Mouse (Mus musculus): Measurements from ENCODE around the gene Insl5. TPM values are rescaled to one million over a fixed set of nuclear protein-coding genes. Genes with fewer than 3 reads are reported as not detected.

Gene Insl5
- polyA plus RNA-seq, 1 experiment = not detected

GRCm38 (mm10) chr4:102969599-102969998 is 57.0 kb downstream of the Insl5 start:
- Histone ChIP-seq H3K27me3 (ENCODE audit: control insufficient read depth, insufficient read depth, low read length, poor library complexity, severe bottlenecking) (no peaks in the 10 kb centered on the region; the same call in 1 of the 2 replicates), H3K9me3 (replicated peaks; ENCODE audit: control insufficient read depth, insufficient read depth, low read length, poor library complexity, severe bottlenecking) (no peaks in the 10 kb centered on the region), H3K4me3 (ENCODE audit: low read depth, low read length) (no peak overlapping the region), H3K36me3 (ENCODE audit: control insufficient read depth, insufficient read depth, low read length, poor library complexity, severe bottlenecking) (no peaks in the 10 kb centered on the region), H3K9ac (ENCODE audit: low read depth, poor library complexity, severe bottlenecking) (no peak overlapping the region), H3K27ac (ENCODE audit: insufficient read depth, low read length) (no peak overlapping the region), H3K4me1 (ENCODE audit: control insufficient read depth, insufficient read depth, low read length) (no peaks in the 10 kb centered on the region)
- no peak for TF ChIP-seq EP300 (IDR thresholded peaks at IDR 0.05; ENCODE audit: insufficient read depth, low read depth, low read length)
- TF ChIP-seq CTCF (IDR thresholded peaks at IDR 0.05; ENCODE audit: low read depth, low read length) = no peak
- no peak for TF ChIP-seq POLR2A (IDR thresholded peaks at IDR 0.05; ENCODE audit: insufficient read depth, low read length)

Other genes starting within 250 kb of the Insl5 start
- gene Tctex1d1, start 48.2 kb downstream of the Insl5 start, polyA plus RNA-seq (2011; ENCODE audit: insufficient read depth, insufficient read length, low read depth, missing spikeins) = not detected in 2 replicates
- gene Mier1, start 87.5 kb upstream of the Insl5 start, polyA plus RNA-seq (2011; ENCODE audit: insufficient read depth, insufficient read length, low read depth, missing spikeins) = 77.2 and 85.0 TPM in 2 replicates
- 1.8 and 1.9 TPM in 2 replicates for gene Wdr78, start 87.7 kb upstream of the Insl5 start, polyA plus RNA-seq (2011; ENCODE audit: insufficient read depth, insufficient read length, low read depth, missing spikeins)
- gene Slc35d1, start 188.3 kb upstream of the Insl5 start, polyA plus RNA-seq (2011; ENCODE audit: insufficient read depth, insufficient read length, low read depth, missing spikeins) = 14.1 and 15.0 TPM in 2 replicates

All from ES-Bruce4 (cell line).